Mouse (Mus musculus): ENCODE data around the gene Gm37240. TPM values are rescaled to one million over a fixed set of nuclear protein-coding genes. Genes with fewer than 3 reads are reported as not detected.
"Not testable (repeated sequence)": the region's sequence is repeated elsewhere in the genome, so short reads cannot be mapped to it uniquely, and the experiment has no call there.

The Gm37240 gene
- total RNA-seq, 1 experiment from 2014 or later, result 10.8 TPM

DNA sequence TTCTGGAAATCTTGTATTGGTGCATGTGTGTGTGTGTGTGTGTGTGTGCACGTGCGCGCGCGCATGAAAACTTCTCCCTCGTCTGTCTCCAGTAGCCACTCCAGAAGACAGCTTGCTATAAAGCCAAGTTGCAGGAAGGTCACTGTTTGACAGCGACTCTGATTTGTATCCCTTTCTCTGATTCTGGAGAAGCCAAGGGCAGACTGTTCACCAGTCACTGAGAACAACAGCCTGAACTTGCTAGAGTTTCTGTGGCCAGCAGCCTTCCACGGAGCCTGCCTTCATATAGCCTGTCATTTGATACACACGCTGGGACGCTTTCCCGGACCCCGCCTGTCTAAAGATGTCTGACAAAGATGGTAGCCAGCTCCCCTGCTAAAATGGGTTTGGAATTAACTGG lies 1224.2 kb downstream of the Gm37240 start:
- DNase-seq, result no peak

- no peak for DNase-seq
Measured at GRCm38 (mm10) chr3:84660380-84660779, 1226.9 kb downstream of the Gm37240 start.

- DNase-seq, result no peak
Measured at GRCm38 (mm10) chr3:84658872-84659271, 1228.4 kb downstream of the Gm37240 start.

DNA sequence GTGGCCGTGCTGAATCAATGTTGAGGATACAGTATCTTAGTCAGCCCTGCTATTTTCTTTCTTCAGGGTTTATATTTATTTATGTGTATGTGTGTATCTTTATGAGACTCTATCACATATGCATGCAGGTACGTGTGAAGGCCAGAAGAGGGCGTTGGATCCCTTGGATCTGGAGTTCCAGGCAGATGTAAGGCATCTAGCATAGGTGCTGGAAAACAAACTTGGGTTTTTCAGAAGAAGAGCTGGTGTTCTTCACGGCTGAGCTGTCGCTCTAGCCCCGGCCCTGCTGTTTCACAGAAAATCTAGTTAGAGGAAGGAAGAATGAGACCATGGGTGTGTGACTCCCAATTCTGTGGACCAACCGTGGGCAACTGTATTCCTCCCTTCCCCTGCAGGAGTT lies 1229.3 kb downstream of the Gm37240 start:
- no peak for DNase-seq

DNA sequence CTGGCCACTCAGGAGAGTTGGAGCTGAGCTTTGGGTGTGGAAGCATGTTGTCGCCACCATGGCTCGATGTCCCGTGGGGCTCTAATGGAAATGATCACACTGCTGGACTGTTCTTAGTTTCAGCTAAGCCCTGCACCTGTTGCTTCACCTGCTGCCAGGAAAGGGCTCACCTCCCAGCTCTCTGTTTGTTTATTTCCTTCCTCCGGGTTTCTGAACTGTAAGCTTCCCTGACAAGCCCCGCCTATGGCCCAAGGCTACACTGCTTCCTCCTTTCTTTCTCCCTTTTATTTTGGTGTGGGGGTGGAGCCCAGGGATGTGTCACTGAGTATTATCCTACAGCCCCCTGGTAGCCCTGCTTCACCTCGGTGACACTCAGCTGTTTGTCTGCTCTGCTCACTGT lies 1230.1 kb downstream of the Gm37240 start:
- DNase-seq, result no peak

DNA sequence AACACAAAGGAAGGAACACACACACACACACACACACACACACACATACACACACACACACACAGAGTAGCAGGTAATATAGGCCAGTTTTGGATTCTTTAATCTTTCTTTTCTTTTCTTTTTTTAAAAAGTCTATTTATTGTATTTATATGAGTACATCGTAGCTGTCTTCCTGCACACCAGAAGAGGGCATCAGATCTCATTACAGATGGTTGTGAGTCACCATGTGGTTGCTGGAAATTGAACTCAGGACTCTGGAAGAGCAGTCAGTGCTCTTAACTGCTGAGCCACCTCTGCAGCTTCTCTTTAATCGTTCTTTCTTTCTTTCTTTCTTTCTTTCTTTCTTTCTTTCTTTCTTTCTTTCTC lies 1231.5 kb downstream of the Gm37240 start:
- not testable (repeated sequence) for DNase-seq

DNA sequence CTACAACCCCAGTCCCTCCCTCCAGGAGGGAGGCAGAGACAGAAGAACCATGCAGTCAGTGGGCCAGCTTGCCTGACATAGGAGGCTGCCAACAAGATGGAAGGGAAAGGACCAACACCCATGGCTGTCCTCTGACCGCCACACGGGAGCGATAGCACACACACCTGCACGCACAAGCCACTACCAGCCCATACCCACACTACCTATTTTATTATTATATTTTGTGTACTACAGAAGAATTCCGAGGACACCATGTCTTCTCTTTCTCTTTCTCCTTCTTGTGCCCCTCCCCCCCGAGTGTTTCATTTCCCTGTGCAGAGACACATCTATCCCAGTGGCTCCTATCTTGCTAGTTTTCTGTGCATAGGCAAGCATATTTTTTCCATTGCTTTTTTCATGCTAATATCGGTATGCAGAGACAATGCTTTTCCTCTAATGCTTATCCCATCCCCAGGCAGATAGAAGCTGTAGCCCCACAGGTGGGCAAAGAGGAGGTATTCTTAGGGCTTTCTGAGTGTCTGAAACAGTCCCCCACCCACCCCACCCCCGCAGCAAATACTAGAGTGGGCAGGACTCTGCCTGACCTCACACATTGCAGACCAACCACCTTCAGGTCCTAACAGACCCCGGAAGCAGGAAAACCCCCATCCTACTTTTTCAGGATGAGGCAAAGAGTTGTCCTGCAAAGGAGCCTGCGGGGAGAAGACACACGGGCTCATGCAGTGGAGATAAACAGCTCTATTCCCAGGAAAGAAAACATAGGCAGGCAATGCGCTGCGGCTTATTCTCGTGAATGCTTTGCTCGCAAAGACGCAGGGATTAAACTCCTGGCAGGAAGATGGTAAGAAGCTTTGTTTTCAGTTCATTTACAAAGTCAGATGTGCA lies 1232.2 kb downstream of the Gm37240 start:
- DNase-seq, result no peak

- no peak for DNase-seq
Measured at GRCm38 (mm10) chr3:84654246-84654826, 1233.0 kb downstream of the Gm37240 start.

- DNase-seq, result no peak
Measured at GRCm38 (mm10) chr3:84653557-84654245, 1233.6 kb downstream of the Gm37240 start.

DNA sequence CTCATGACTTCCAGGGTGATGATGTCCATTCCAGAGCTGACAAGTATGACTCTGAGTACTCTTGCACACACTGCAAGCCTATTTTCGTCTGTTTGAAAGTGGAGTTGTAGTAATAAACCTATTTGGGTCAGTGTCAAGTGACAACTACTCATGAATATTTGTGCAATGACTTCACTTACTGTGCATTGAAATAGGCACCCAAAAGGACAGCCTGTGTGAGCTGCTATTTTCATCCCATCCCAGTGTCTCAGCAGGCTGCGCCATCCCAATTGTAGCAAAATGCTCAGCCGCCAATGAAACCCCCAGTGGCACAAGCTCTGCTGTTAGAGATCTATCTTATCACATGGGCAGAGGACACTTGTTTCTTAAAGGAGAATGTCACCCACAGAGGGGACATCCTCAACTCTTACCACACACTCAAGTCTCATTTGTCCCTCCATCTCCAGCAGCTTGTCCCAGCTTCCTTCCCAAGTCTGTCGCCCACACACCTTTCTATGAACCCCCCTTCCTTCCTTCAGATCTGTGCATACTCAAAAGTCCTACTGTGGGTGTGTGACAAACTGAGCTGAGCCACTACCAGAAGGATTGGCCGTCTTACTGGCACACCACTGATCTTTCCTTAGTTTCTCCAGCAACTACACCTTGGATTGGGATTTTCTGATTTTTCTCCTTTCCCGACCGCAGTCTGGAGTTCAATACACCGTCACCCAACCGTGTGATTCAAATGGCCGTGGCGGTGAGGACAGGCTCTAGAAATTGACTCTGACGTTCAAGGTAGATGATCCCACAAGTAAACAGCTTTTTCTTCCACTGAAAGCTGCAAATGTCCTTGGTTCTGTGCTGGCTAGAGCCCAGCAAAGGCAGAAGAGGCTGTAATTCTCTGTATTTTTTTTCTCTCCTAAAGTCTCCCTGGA lies 1234.4 kb downstream of the Gm37240 start:
- DNase-seq, result no peak

DNA sequence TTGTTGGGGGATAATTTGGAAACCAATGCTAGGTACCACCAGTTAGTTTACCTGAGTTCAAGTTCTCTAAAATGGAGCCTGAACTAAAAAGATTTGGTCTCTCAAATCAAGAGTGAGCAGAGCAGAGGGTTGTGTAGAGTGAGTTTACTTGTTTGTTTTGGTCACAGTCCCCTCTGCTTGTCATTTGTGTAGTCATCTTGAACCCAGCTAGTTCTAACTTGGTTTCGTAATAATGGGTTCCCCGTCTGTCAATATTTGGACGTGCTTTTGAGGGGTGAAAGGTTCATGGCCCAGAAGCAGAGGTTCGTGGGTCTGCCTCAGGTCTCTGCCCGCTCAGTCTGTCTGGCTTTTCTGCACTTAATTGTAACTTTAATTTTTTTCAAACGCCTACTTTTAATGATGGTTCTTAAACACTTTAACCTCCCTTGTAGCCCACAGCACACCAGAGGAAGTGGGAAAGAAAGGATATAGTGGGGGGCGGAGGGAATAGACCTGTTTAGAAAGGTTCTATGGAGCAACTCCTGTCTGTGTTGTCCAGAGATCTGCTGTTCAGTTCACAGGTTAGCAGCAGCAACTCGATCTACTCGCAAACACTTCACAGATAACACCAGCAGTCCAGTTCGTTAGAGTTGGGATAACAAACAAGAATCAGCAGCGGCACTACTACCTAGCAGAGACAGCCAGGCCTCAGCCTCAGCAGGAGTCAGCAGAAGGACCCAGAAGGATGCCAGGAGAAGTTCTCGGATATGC lies 1237.6 kb downstream of the Gm37240 start:
- no peak for DNase-seq

DNA sequence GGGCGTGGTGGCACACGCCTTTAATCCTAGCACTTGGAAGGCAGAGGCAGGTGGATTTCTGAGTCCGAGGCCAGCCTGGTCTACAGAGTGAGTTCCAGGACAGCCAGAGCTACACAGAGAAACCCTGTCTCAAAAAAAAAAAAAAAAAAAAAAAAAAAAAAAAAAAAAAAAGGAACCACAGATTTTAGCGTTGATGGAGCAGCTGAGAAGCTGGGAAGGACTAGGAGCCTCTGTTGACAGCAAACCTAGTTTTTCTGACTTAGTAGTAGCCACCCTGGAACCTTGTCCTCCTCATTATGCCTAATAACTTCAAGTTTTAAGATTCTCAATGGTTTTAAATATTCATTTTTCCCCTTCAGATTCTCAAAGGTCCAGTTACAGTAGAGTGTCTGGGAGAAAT lies 1239.2 kb downstream of the Gm37240 start:
- DNase-seq, result not testable (repeated sequence)

- peak; percentile 39 for DNase-seq
Measured at GRCm38 (mm10) chr3:84647616-84648015, 1239.7 kb downstream of the Gm37240 start.

DNA sequence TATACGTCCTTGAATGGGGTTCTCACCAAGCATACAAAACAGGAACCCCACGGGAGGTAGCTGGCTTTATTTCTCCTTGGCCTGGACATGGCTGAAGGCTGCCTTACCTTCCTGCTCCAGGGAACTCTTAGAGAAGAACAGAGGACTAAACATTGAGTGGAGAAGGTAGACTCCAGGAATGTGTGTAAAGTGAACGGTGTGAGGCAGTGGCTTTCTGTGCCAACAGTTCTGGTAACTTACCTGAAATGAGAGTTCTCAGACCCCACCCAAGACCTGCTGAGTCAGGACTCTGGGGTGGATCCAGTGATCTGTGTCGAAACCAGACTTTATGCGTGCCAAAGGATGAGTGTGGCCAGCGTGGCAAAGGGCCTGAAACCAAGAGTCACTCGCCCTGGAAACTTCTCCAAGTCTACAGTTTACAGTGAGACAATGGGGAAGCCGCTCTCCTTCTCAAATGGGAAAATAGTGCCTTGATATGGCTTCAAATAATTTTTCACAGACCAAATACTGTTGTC lies 1240.9 kb downstream of the Gm37240 start:
- peak; percentile 60 for DNase-seq

DNA sequence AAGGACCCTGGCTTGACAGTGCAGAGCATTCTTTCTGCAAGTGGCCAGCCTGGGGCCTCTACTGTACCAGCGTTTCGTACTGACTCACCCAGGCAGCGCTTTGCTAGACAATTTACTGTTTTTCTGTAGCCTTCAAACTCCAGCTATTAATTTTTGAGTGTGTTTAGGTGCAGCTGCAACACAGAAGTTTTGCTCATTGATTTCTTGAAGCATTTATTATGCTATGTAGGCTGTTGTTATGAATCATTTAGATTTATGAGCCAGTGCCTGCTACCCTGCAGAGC lies 1241.4 kb downstream of the Gm37240 start:
- no peak for DNase-seq

GRCm38 (mm10) chr3:84645156-84646006 lies 1241.9 kb downstream of the Gm37240 start:
- no peak for DNase-seq

- DNase-seq, result no peak
Measured at GRCm38 (mm10) chr3:84642942-84643341, 1244.4 kb downstream of the Gm37240 start.

- no peak for DNase-seq
Measured at GRCm38 (mm10) chr3:84641391-84641790, 1245.9 kb downstream of the Gm37240 start.

GRCm38 (mm10) chr3:84640536-84640935 lies 1246.8 kb downstream of the Gm37240 start:
- DNase-seq, result no peak

GRCm38 (mm10) chr3:84639767-84640500 lies 1247.4 kb downstream of the Gm37240 start:
- DNase-seq, result peak; percentile 33

Data from adrenal gland, postnatal 25 days (tissue).